Mouse (Mus musculus) limb, embryonic 14.5 days (tissue): ENCODE data around the gene Rad51d. TPM values are rescaled to one million over a fixed set of nuclear protein-coding genes. Genes with fewer than 3 reads are reported as not detected.
"Not testable (repeated sequence)": the region's sequence is repeated elsewhere in the genome, so short reads cannot be mapped to it uniquely, and the experiment has no call there.

Experiments
- ATAC-seq: fragments of 200-750 bp; cut with Nextera tagmentation; 2 replicates; pipeline ENCODE4 v1.8.0; 2017; ENCODE audit warnings: low read depth, moderate number of reproducible peaks, moderate TSS enrichment; ENCODE audit not compliant: low FRiP score
- DNase-seq: peaks from one replicate; pipeline ENCODE4 v3.0.0-alpha.2; 2015; ENCODE audit warnings: low spot score
- H3K27ac ChIP-seq: fragments of 300-500 bp; sonication (generic); replicated peaks from 2 replicates; pipeline ENCODE4 v1.5.1; 2014; ENCODE audit warnings: low read depth, mild to moderate bottlenecking, low read length, moderate library complexity, mixed read lengths
- H3K27me3 ChIP-seq: fragments of 300-500 bp; sonication (generic); 2 replicates; pipeline ENCODE4 v1.6.1; 2014; ENCODE audit warnings: low read length, mixed read lengths; ENCODE audit not compliant: control insufficient read depth, insufficient read depth
- H3K36me3 ChIP-seq: fragments of 300-500 bp; sonication (generic); 2 replicates; pipeline ENCODE4 v1.6.1; 2014; ENCODE audit warnings: mild to moderate bottlenecking, low read length, moderate library complexity, mixed read lengths; ENCODE audit not compliant: control insufficient read depth, insufficient read depth
- H3K4me1 ChIP-seq: fragments of 300-500 bp; sonication (generic); 2 replicates; pipeline ENCODE4 v1.6.1; 2014; ENCODE audit warnings: antibody characterized with exemption, low read length, mixed read lengths; ENCODE audit not compliant: control insufficient read depth, insufficient read depth
- H3K4me2 ChIP-seq: fragments of 300-500 bp; sonication (generic); replicated peaks from 2 replicates; pipeline ENCODE4 v1.6.1; 2014; ENCODE audit warnings: low read depth, mild to moderate bottlenecking, low read length, moderate library complexity; ENCODE audit not compliant: severe bottlenecking
- H3K4me3 ChIP-seq: fragments of 300-500 bp; sonication (generic); replicated peaks from 2 replicates; pipeline ENCODE4 v1.5.1; 2014; ENCODE audit warnings: low read length
- H3K9ac ChIP-seq: fragments of 300-500 bp; sonication (generic); 2 replicates; pipeline ENCODE4 v1.6.1; 2014; ENCODE audit warnings: mild to moderate bottlenecking, low read depth, low read length, moderate library complexity; ENCODE audit not compliant: severe bottlenecking
- H3K9me3 ChIP-seq: fragments of 300-500 bp; sonication (generic); 2 replicates; pipeline ENCODE4 v1.6.1; 2016; ENCODE audit warnings: low read length; ENCODE audit not compliant: control insufficient read depth
- POLR2A ChIP-seq: fragments of 200-500 bp; IDR thresholded peaks from 2 replicates; pipeline ENCODE4 v1.8.0; 2012; ENCODE audit warnings: inconsistent platforms, mild to moderate bottlenecking, moderate library complexity, borderline replicate concordance; ENCODE audit not compliant: insufficient read depth, insufficient read length; ENCODE audit errors: extremely low read depth
- WGBS: fragments of 180-500 bp; shearing (Covaris S2); extraction: QIAGEN DNeasy Blood & Tissue Kit; methylation state at CpG from one replicate; pipeline ENCODE4 v1.1.7; 2014; 5-methylcytosine and 5-hydroxymethylcytosine counted together
- polyA plus RNA-seq, 2 experiments: library from polyadenylated mRNA; depleted of rRNA in 1 of 2; stranded (reverse) in 1 of 2; unstranded in 1 of 2; fragments of >200 nt; fragmentation: Nextera tagmentation in 1 of 2; extraction: Ambion mirVana in 1 of 2; gene quantifications; 2 replicates each; pipeline versions ENCODE4 v1.2.1 to v1.2.3; 2012 to 2014

Rad51d gene
- polyA plus RNA-seq (2012; rRNA removed) = 10.5 and 11.5 TPM in 2 replicates
- 12.9 and 15.1 TPM in 2 replicates for polyA plus RNA-seq (2014; fragmentation: Nextera tagmentation; extraction: Ambion mirVana)

GRCm38 (mm10) chr11:82890342-82890762 lies at the start of gene Rad51d:
Rad51d (minus strand) TSS chr11:82890614.
- peak; percentile 92 for DNase-seq
- H3K4me2 ChIP-seq = peak within 1 kb of the TSS; percentile 91
- TF ChIP-seq POLR2A = 0 out of 2 replicates have a peak, but pooled peaks have one; percentile 16
- H3K27ac ChIP-seq = 0 out of 2 replicates have a peak within 1 kb of the TSS, but pooled peaks have one; percentile 13
- H3K9me3 ChIP-seq = no peaks in the 10 kb centered on the region
- H3K36me3 ChIP-seq = no peaks in the 10 kb centered on the region
- WGBS = 0% methylated on average over 18 of the region's 26 CpGs
- H3K4me3 ChIP-seq = peak within 1 kb of the TSS; percentile 67
- peak within 1 kb of the TSS; percentile 73 for H3K9ac ChIP-seq
- peak; percentile 90 for ATAC-seq
- H3K27me3 ChIP-seq = no peaks in the 10 kb centered on the region
- H3K4me1 ChIP-seq = peaks cover 6% of the 10 kb centered on the region; the same call in 1 of the 2 replicates

- WGBS = 6% methylated on average over 25 of the region's 29 CpGs
- no peak for TF ChIP-seq POLR2A
- peak overlapping the region; percentile 91 for H3K4me2 ChIP-seq
- no peak overlapping the region for H3K27ac ChIP-seq
- H3K9me3 ChIP-seq = no peaks in the 10 kb centered on the region
- peak overlapping the region; percentile 45 for H3K4me3 ChIP-seq
- peaks cover 3% of the 10 kb centered on the region; the same call in 1 of the 2 replicates for H3K4me1 ChIP-seq
- no peak for DNase-seq
- H3K9ac ChIP-seq = peak overlapping the region; percentile 43; the same call in 1 of the 2 replicates
- H3K36me3 ChIP-seq = no peaks in the 10 kb centered on the region
- ATAC-seq = no peak
- H3K27me3 ChIP-seq = peaks cover 67% of the 10 kb centered on the region
These were observed 42.8 kb upstream of the Rad51d start for GRCm38 (mm10) chr11:82933186-82933585.

GRCm38 (mm10) chr11:82931671-82932450 lies 41.4 kb upstream of the Rad51d start:
- not testable (repeated sequence) for H3K4me1 ChIP-seq, H3K9me3 ChIP-seq, H3K36me3 ChIP-seq, ATAC-seq, H3K27ac ChIP-seq, DNase-seq
- Histone ChIP-seq H3K27me3 (peaks cover 75% of the 10 kb centered on the region), H3K9ac (peak overlapping the region; percentile 38; the same call in 1 of the 2 replicates), H3K4me3 (peak overlapping the region; percentile 45), H3K4me2 (peak overlapping the region; percentile 91)
- 1% methylated on average over 33 of the region's 119 CpGs for WGBS

GRCm38 (mm10) chr11:82931161-82931560 lies 40.7 kb upstream of the Rad51d start:
- 1% methylated on average over 40 of the region's 63 CpGs for WGBS
- H3K9ac ChIP-seq, DNase-seq, ATAC-seq, H3K27ac ChIP-seq, H3K36me3 ChIP-seq, H3K9me3 ChIP-seq, H3K4me1 ChIP-seq: not testable (repeated sequence)
- Histone ChIP-seq H3K4me3 (peak overlapping the region; percentile 45), H3K4me2 (peak overlapping the region; percentile 91), H3K27me3 (peaks cover 69% of the 10 kb centered on the region)

GRCm38 (mm10) chr11:82930391-82930955 lies 40.1 kb upstream of the Rad51d start:
- Histone ChIP-seq H3K4me3 (peak overlapping the region; percentile 45), H3K4me2 (peak overlapping the region; percentile 91), H3K27me3 (peaks cover 67% of the 10 kb centered on the region)
- not testable (repeated sequence) for H3K4me1 ChIP-seq, ATAC-seq, H3K9me3 ChIP-seq, H3K27ac ChIP-seq, H3K36me3 ChIP-seq, DNase-seq, H3K9ac ChIP-seq
- WGBS = 2% methylated on average over 47 of the region's 85 CpGs
